Mouse (Mus musculus) testis, adult 2 months (tissue): ENCODE results near the gene Cdc14a.

Experiments
- CTCF ChIP-seq: fragments of 200-500 bp; IDR thresholded peaks from 2 replicates; pipeline ENCODE4 v1.5.1; 2012; ENCODE audit warnings: low read depth, mild to moderate bottlenecking, inconsistent platforms, low read length, moderate library complexity; ENCODE audit not compliant: control insufficient read depth, insufficient read depth, insufficient replicate concordance
- POLR2A ChIP-seq: fragments of 200-500 bp; IDR thresholded peaks from 2 replicates; pipeline ENCODE4 v1.6.1; 2012; ENCODE audit warnings: low read depth, mild to moderate bottlenecking, inconsistent platforms, low read length, moderate library complexity; ENCODE audit not compliant: control insufficient read depth

- TF ChIP-seq CTCF, result no peak
- no peak for TF ChIP-seq POLR2A
These were observed 191.1 kb downstream of the Cdc14a start for GRCm38 (mm10) chr3:116232763-116233162.
